Mouse (Mus musculus) embryonic fibroblast, embryonic 13.5 days (primary cell): Measurements from ENCODE around the gene Wdr70. TPM values are rescaled to one million over a fixed set of nuclear protein-coding genes. Genes with fewer than 3 reads are reported as not detected.

Source experiments
- H3K27ac ChIP-seq: 2 replicates; pipeline ENCODE4 v1.5.1; 2012; ENCODE audit warnings: low read length, control low read depth, inconsistent platforms; ENCODE audit not compliant: insufficient read depth
- H3K4me1 ChIP-seq: 2 replicates; pipeline ENCODE4 v1.6.1; 2011; ENCODE audit warnings: low read length; ENCODE audit not compliant: control insufficient read depth, insufficient read depth
- H3K4me3 ChIP-seq: 2 replicates; pipeline ENCODE4 v1.5.1; 2011; ENCODE audit warnings: mild to moderate bottlenecking, control low read depth, low read length; ENCODE audit not compliant: insufficient read depth
- CTCF ChIP-seq: IDR thresholded peaks from 2 replicates; pipeline ENCODE4 v1.5.1; 2011; ENCODE audit warnings: mild to moderate bottlenecking, control low read depth, low read length, moderate library complexity, borderline replicate concordance; ENCODE audit not compliant: insufficient read depth
- POLR2A ChIP-seq: IDR thresholded peaks from 2 replicates; pipeline ENCODE4 v1.6.1; 2011; ENCODE audit warnings: low read depth, mild to moderate bottlenecking, control low read depth, low read length, moderate library complexity
- polyA plus RNA-seq: library from polyadenylated mRNA; stranded (reverse); fragments of >200 nt; gene quantifications from 2 replicates; pipeline ENCODE4 v1.2.4, GENCODE M21; 2011; ENCODE audit warnings: low read depth; ENCODE audit not compliant: missing spikeins, insufficient read length

The Wdr70 gene
- polyA plus RNA-seq, 1 experiment, result 40.5 TPM

DNA sequence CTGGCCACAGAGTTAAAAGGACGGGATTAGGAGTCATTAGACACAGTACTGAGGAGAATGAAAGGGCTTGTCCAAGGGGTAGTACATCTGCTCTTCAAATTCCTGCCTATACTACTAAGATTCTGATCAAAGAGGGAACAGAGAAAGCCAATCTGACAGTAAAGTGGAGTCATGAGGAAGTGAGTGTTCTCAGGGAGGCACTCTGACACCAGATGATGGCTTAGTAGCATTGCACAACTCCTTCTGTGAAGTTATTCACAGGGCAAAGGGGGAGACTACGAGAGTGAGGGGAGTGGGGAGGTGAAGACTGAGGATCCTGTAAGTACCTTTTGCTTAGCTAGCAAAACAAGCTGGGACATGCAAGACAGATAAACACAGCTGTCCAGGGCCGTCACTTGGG is 61.2 kb downstream of the Wdr70 start:
- H3K4me3 ChIP-seq, result no peak overlapping the region
- TF ChIP-seq POLR2A (no peak), CTCF (no peak)
- H3K4me1 ChIP-seq, result no peaks in the 10 kb centered on the region
- no peak overlapping the region for H3K27ac ChIP-seq

DNA sequence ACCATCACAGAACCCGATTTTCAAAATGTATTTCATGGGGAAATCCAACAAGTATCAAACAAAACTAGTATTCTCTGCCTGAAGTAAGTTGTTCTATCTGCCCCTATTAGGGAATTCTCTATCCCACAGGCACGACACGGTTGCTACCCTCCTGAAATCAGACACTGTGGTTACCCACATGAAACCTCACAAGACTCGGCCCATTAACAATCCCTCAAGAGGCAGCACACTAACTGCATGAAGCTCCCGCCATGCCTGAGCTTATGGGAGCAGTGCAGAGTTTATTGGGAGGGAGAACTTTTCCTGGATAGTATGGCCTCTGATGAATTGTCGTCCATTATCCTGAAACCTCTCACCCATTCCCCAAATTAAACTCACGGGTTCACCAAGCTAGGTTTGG is 67.8 kb downstream of the Wdr70 start:
- H3K4me1 ChIP-seq, result no peaks in the 10 kb centered on the region

DNA sequence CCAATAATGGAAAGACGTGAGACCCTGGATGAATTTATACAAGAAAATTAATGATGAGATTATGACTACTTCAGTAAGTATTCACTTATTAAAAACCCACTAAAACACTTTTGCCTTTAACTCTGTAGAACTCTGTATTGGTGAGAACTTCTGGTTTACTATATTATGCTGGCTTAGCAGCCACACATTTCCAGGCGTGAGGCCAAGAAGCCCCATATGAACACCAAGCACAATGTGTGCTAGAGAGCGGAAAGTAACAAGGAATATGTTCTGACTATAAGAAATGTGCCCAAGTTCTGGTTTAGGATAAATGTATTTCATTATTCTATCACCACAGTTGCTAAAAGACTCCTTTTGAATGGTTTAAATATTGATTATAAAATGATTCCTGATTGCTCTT is 68.4 kb downstream of the Wdr70 start:
- TF ChIP-seq POLR2A (no peak), CTCF (no peak)
- no peak overlapping the region for H3K27ac ChIP-seq
- H3K4me1 ChIP-seq, result no peaks in the 10 kb centered on the region
- no peak overlapping the region for H3K4me3 ChIP-seq

More for the DNA sequence above, 67.8 kb downstream of the Wdr70 start:
- TF ChIP-seq CTCF (no peak), POLR2A (no peak)
- Histone ChIP-seq H3K4me3 (no peak overlapping the region), H3K27ac (no peak overlapping the region)

DNA sequence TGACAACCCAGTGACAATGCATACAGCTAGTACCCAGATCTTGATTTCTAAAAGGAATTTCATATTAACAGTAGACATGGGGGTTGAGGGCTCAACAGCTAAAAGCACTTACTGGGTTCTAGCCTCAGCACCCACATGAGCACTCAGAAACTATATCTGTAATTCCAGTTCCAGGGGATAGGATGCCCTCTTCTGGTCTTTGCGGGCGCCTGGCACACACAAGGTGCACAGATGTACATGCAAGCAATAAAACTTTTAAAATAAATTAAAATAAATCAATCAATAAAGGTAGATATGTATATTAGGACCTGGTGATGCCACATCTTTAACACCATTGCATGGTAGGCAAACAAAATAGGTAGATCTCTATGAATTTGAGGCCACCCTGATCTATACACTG is 71.5 kb downstream of the Wdr70 start:
- Histone ChIP-seq H3K4me1 (no peaks in the 10 kb centered on the region), H3K27ac (no peak overlapping the region), H3K4me3 (no peak overlapping the region)
- no peak for TF ChIP-seq POLR2A
- TF ChIP-seq CTCF, result no peak

DNA sequence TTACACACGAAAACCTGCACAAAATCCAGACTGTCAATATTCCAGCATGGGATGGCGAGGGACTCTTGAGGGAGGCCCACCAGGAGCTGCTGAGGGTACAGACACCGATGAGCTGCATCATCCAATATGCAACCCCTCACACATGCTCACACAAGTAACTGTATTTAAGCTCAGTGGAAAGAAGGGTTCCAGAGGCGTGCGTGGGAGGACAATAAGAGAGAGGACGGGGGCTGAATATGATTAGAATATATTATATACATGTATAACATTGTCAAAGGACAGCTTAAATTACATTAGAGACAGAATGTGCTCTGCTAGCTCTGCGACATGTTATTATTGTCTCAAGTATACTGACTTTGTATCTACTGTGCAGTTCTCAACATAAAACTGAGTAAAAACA is 87.6 kb downstream of the Wdr70 start:
- H3K4me1 ChIP-seq, result no peaks in the 10 kb centered on the region
- TF ChIP-seq POLR2A (no peak), CTCF (no peak)
- H3K27ac ChIP-seq, result no peak overlapping the region
- H3K4me3 ChIP-seq, result no peak overlapping the region

DNA sequence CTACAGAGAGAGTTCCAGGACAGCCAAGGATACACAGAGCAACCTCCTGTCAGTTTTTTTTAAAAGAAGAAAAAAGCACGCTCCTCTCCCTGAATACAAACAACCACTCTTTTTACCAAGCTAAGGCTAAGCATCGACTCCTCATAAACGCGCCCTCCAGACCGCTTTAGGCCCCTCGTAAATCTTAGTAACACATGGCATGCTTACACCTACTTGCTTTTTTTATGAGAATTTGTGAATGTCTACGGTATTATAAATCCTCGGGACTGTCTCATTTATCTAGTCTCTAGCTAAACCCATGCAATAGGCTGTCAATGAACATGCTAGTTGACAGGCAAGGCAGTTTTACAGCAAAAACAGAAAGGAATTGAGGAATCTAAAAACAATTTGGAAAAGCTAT is 91.6 kb downstream of the Wdr70 start:
- TF ChIP-seq POLR2A, result no peak
- no peak for TF ChIP-seq CTCF
- Histone ChIP-seq H3K4me3 (no peak overlapping the region), H3K27ac (no peak overlapping the region), H3K4me1 (no peaks in the 10 kb centered on the region)

DNA sequence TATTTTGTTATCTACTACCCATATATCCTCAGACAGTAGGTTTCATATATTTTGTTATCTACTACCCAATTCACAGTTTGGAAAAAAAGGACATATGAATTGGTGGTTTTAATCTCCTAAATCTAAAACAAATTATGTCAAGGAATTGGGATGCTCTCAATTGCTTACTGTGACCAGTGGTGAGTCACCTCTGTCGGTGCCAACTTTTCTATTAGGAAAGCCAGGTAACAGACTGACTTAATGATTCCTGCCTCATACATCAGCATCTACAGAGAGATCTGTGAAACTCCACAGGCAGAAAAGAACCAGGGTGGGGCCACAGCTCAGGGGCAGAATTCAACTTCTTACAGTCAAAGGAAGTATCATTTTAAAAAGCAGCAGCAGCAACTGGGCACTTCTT is 93.0 kb downstream of the Wdr70 start:
- Histone ChIP-seq H3K4me1 (no peaks in the 10 kb centered on the region), H3K4me3 (no peak overlapping the region), H3K27ac (no peak overlapping the region)
- no peak for TF ChIP-seq POLR2A
- TF ChIP-seq CTCF, result no peak

DNA sequence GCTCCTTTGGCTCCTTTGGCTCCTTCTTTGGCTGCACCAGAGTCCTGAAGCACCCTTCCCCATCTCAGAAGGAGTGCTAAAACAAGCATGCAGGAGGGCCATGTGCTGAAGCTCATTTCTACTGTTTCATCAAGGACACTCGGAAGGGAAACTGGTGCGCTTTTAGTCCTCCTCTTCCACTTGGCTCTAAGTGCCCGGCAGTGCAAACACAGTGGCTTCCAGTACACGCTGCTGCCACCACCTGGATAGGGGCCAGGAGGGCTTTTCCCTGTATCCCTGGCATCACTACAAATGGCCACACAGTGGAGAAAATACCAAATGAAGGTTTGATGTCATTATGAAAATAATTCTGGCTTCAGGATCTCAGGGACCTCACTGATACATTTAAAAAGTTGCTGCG is 93.5 kb downstream of the Wdr70 start:
- no peak overlapping the region for H3K4me3 ChIP-seq
- TF ChIP-seq POLR2A (no peak), CTCF (no peak)
- H3K4me1 ChIP-seq, result no peaks in the 10 kb centered on the region
- no peak overlapping the region for H3K27ac ChIP-seq

DNA sequence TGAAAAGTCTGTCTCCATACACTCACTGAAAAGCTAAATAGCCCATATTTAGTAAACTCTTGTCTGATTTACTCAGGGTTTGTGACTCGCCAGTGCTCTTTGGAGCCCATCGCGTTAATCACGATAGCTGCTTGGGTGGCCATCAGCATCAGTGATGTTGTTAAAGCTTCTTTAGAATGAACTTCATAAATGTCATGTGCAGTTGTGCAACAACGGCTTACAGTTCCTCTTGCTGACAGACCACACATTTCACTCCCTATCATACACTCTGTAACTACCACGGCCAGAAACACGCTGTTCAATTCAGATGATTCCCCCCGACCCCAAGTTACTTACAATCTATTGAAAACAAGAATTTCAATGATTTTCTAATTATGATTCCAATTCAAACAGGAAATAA is 95.2 kb downstream of the Wdr70 start:
- H3K4me3 ChIP-seq, result no peak overlapping the region
- no peaks in the 10 kb centered on the region for H3K4me1 ChIP-seq
- TF ChIP-seq POLR2A (no peak), CTCF (no peak)
- no peak overlapping the region for H3K27ac ChIP-seq

DNA sequence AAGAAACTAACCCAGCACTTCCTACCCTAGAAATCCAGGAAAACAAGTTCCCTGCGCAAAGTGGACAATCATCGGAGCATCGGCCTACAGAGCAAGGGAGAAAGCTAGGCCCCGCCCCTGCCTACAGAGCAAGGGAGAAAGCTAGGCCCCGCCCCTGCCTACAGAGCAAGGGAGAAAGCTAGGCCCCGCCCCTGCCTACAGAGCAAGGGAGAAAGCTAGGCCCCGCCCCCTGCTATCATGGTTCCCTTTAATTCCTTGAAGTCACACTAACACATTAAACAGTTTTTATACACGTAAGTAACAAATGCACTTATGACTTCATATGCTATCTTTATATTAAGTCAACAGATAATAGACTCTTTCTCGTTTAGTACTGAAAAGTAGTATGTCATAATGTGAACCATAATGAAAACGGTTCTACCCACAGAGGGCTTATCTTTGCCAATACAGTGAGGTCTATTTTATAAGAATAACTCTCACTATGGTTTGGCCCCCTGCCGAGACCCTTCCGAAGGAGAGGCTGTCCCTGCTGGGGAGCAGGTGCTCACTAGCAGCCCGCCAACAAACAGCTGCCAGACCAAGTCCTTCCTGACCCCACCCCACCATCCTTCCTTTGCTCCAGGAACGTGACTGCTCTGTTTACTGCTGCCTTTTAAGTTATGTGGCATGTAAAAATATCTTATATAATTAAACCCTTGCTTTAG is 100.0 kb downstream of the Wdr70 start:
- H3K27ac ChIP-seq, result no peak overlapping the region
- H3K4me1 ChIP-seq, result no peaks in the 10 kb centered on the region
- H3K4me3 ChIP-seq, result no peak overlapping the region
- TF ChIP-seq CTCF (no peak), POLR2A (no peak)

DNA sequence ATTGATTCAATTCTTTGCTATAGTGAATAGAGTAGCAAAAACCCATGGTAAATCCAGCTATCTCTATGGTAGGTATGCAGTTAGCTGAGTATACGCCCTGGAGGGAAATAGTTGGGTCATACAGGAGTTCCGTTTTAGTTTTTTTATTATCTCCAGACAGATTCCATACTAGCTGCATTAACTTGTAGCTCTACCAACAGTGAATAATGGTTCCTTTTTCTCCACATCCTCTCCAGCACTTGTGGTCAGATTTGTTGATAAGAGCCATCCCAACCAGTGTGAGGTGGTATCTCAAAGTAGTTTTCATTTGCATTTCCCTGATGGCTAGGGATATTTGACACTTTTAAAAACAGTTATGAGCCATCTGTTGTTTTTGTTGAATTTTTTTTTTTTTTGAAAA is 100.9 kb downstream of the Wdr70 start:
- Histone ChIP-seq H3K4me3 (no peak overlapping the region), H3K27ac (no peak overlapping the region), H3K4me1 (no peaks in the 10 kb centered on the region)
- TF ChIP-seq POLR2A (no peak), CTCF (no peak)

DNA sequence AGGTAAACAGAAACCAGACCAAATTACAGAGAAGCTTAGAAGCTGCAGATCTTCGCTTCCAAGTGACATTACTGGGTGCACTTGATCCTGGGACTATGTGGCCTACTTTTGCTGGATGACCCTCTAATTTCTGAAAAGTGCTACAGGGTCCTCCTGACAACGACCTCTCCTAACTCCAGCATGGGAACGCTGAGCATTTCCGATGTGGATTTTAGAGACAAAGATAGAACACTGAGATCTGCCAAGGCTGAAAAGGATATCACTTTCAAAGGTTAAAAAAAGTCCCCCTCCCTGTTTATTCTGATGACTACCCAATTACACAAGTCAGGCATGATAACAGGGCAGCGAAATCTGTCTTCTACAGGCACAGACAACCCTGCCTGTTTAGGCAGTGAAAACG is 105.3 kb downstream of the Wdr70 start:
- no peak overlapping the region for H3K4me3 ChIP-seq
- no peak overlapping the region for H3K27ac ChIP-seq
- TF ChIP-seq POLR2A (no peak), CTCF (no peak)
- no peaks in the 10 kb centered on the region for H3K4me1 ChIP-seq
